ENCODE assay signal across 8 mouse cellular contexts in the genomic region with DNA sequence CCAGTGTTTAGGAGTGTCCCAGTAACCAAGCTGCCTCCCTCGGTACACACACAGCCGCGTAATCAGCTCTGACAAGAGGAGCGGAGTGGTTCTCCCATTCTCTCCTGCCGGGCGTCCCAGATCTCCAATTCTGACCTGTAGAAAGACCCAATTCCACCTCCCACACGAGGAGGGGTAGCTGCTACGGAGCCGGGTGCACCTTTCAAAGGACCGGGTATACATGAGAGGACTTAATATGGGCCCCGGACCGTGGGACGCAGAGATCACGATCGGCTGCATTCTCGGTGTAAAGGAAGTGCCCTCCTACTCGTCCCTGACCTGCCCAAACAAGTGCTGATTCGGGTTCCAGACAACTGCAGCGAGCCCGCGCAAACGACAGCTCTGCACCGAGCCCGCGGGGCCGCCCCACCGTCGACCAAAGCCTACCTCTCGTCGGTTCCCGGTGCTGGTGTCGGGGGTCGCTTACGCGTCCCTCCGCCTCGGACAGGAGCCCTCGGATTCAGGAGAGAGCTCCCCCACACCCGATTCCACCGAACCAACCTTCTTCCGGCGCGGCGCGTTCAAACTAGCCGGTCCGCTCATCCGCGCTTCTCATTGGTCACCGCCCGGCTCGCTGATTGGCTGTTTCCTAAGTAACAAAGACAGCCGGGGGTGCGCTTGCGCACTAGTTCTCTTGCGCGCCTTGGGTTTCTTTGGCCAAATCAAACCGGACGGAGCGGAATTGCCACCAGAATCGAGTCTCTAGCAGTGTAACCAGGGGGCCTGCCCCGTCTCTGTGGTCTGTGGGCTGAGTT. TPM values are rescaled to one million over a fixed set of nuclear protein-coding genes. Genes with fewer than 3 reads are reported as not detected.
DNase-seq lines count a peak whose midpoint lies in the region; ATAC-seq and TF ChIP-seq lines count a peak whose summit lies in the region.

A gene (minus strand): TSS at position 568 of the 794 bp plus-strand sequence.

- peaks cover 24% of the 10 kb centered on the region for H3K4me1 ChIP-seq in G1E (ENCODE audit: insufficient read depth, low read depth, low read length)
- H3K4me1 ChIP-seq in forebrain, embryonic 16.5 days (replicated peaks; ENCODE audit: control insufficient read depth, insufficient read depth, low read length) = peaks cover 11% of the 10 kb centered on the region
- peaks cover 9% of the 10 kb centered on the region; the same call in 1 of the 2 replicates for H3K4me1 ChIP-seq in lung, embryonic 14.5 days (ENCODE audit: insufficient read depth)
- peaks cover 5% of the 10 kb centered on the region for H3K4me1 ChIP-seq in olfactory bulb, adult 2 months (ENCODE audit: control insufficient read depth, insufficient read depth, low read length)
- peaks cover 7% of the 10 kb centered on the region for H3K4me1 ChIP-seq in thymus, adult 2 months (replicated peaks; ENCODE audit: control insufficient read depth, insufficient read depth, low read length)

- intact Hi-C loops in heart, postnatal 36 days (cut with DNase I) = no loop called here

- under 1% methylated on average over 62 of the region's 62 CpGs for WGBS in forebrain, embryonic 16.5 days
- under 1% methylated on average over 62 of the region's 62 CpGs for WGBS in lung, embryonic 14.5 days
- WGBS in olfactory bulb, adult 2 months = under 1% methylated on average over 62 of the region's 62 CpGs
- under 1% methylated on average over 62 of the region's 62 CpGs for WGBS in thymus, adult 2 months

- no peaks in the 10 kb centered on the region for H3K9me3 ChIP-seq in G1E (replicated peaks)
- no peaks in the 10 kb centered on the region for H3K9me3 ChIP-seq in forebrain, embryonic 16.5 days (ENCODE audit: control insufficient read depth, low read length)
- H3K9me3 ChIP-seq in lung, embryonic 14.5 days (ENCODE audit: low read depth, low read length) = no peaks in the 10 kb centered on the region

- H3K27me3 ChIP-seq in G1E (ENCODE audit: insufficient read depth, low read length) = peaks cover 7% of the 10 kb centered on the region; the same call in 1 of the 2 replicates
- H3K27me3 ChIP-seq in forebrain, embryonic 16.5 days (replicated peaks; ENCODE audit: control insufficient read depth, insufficient read depth, low read length) = no peaks in the 10 kb centered on the region
- no peaks in the 10 kb centered on the region for H3K27me3 ChIP-seq in lung, embryonic 14.5 days (ENCODE audit: insufficient read depth, low read length)
- no peaks in the 10 kb centered on the region for H3K27me3 ChIP-seq in thymus, adult 2 months (ENCODE audit: control insufficient read depth, insufficient read depth, low read length)

- H3K27ac ChIP-seq in forebrain, embryonic 16.5 days (ENCODE audit: low read length) = peak within 1 kb of the TSS; percentile 76
- H3K27ac ChIP-seq in layer of hippocampus, adult 2 months = peak within 1 kb of the TSS; percentile 77
- peak within 1 kb of the TSS; percentile 97 for H3K27ac ChIP-seq in lung, embryonic 14.5 days (ENCODE audit: low read depth)
- no peak within 1 kb of the TSS for H3K27ac ChIP-seq in olfactory bulb, adult 2 months (ENCODE audit: insufficient read depth, low read depth, low read length)
- H3K27ac ChIP-seq in thymus, adult 2 months (ENCODE audit: control insufficient read depth, insufficient read depth, low read length) = peak within 1 kb of the TSS; percentile 36; the same call in 1 of the 2 replicates

- ATAC-seq in G1E (ENCODE audit: extremely low read depth, insufficient number of reproducible peaks, low FRiP score, poor library complexity, severe bottlenecking) = peak; percentile 85
- peak; percentile 95 for ATAC-seq in forebrain, embryonic 16.5 days
- ATAC-seq in lung, embryonic 14.5 days (ENCODE audit: insufficient read depth) = peak; percentile 97

- DNase-seq in G1E (ENCODE audit: low spot score) = peak; percentile 95
- peak; percentile 92 to 95 for DNase-seq in cerebellum, adult 18-20 months
- peak; percentile 89 to 90 for DNase-seq in heart, postnatal 36 days
- DNase-seq in layer of hippocampus, adult 2 months (ENCODE audit: low spot score in 2 of 2) = peak; percentile 89 to 93
- DNase-seq in lung, embryonic 14.5 days = peak; percentile 100
- DNase-seq in thymus, adult 2 months = peak; percentile 93

- H3K36me3 ChIP-seq in G1E (replicated peaks) = peaks cover 32% of the 10 kb centered on the region
- H3K36me3 ChIP-seq in forebrain, embryonic 16.5 days (ENCODE audit: control insufficient read depth, insufficient read depth) = no peaks in the 10 kb centered on the region
- H3K36me3 ChIP-seq in lung, embryonic 14.5 days (ENCODE audit: insufficient read depth) = peaks cover 14% of the 10 kb centered on the region
- no peaks in the 10 kb centered on the region for H3K36me3 ChIP-seq in thymus, adult 2 months (ENCODE audit: control insufficient read depth, insufficient read depth, low read length)

- no peak for TF ChIP-seq CTCF in G1E (IDR thresholded peaks at IDR 0.05; ENCODE audit: low read depth, low read length)
- TF ChIP-seq CTCF in layer of hippocampus, adult 2 months (conservative IDR thresholded peaks at IDR 0.05) = no peak
- no peak for TF ChIP-seq CTCF in lung, embryonic 14.5 days (IDR thresholded peaks at IDR 0.05; ENCODE audit: low read depth)
- no peak for TF ChIP-seq CTCF in olfactory bulb, adult 2 months (IDR thresholded peaks at IDR 0.05; ENCODE audit: insufficient read depth, low read depth, low read length)
- peak; percentile 51; the same call in 1 of the 2 replicates for TF ChIP-seq CTCF in thymus, adult 2 months (IDR thresholded peaks at IDR 0.05; ENCODE audit: borderline replicate concordance, control insufficient read depth, extremely low read depth, insufficient read depth, low read length, poor library complexity)

- H3K9ac ChIP-seq in forebrain, embryonic 16.5 days (replicated peaks; ENCODE audit: low read depth, low read length) = peak within 1 kb of the TSS; percentile 55
- H3K9ac ChIP-seq in lung, embryonic 14.5 days = peak within 1 kb of the TSS; percentile 78

- H3K4me3 ChIP-seq in G1E (ENCODE audit: low read depth, low read length) = peak within 1 kb of the TSS; percentile 96
- H3K4me3 ChIP-seq in forebrain, embryonic 16.5 days (replicated peaks; ENCODE audit: low read length) = peak within 1 kb of the TSS; percentile 50
- H3K4me3 ChIP-seq in layer of hippocampus, adult 2 months = peak within 1 kb of the TSS; percentile 67
- peak within 1 kb of the TSS; percentile 82 for H3K4me3 ChIP-seq in lung, embryonic 14.5 days (ENCODE audit: low read depth, low read length)
- peak within 1 kb of the TSS; percentile 57 for H3K4me3 ChIP-seq in olfactory bulb, adult 2 months (ENCODE audit: insufficient read depth, low read depth, low read length)
- peak within 1 kb of the TSS; percentile 76 for H3K4me3 ChIP-seq in thymus, adult 2 months (ENCODE audit: control insufficient read depth, insufficient read depth, low read length)

- peak within 1 kb of the TSS; percentile 58 for H3K4me2 ChIP-seq in forebrain, embryonic 16.5 days (ENCODE audit: low read length)
- peak within 1 kb of the TSS; percentile 60 for H3K4me2 ChIP-seq in lung, embryonic 14.5 days

- no peak for TF ChIP-seq POLR2A in olfactory bulb, adult 2 months (IDR thresholded peaks at IDR 0.05; ENCODE audit: insufficient read depth, low read depth, low read length)
- peak; percentile 57 for TF ChIP-seq POLR2A in thymus, adult 2 months (IDR thresholded peaks at IDR 0.05; ENCODE audit: control insufficient read depth, extremely low read depth, insufficient read depth, low read length, poor library complexity)

RNA-seq across cellular contexts. Expression of the gene that starts here (rescaled TPM):
- total RNA-seq in G1E (2014; fragmentation: Nextera tagmentation) (58.4 and 76.2 TPM in 2 replicates), G1E (2017) (25.5 and 28.1 TPM in 2 replicates)
- polyA plus RNA-seq in G1E (2012) = 35.3 and 42.6 TPM in 2 replicates
- polyA plus RNA-seq in forebrain, embryonic 16.5 days (2015; fragmentation: Nextera tagmentation; extraction: Ambion mirVana) = 3.0 and 4.1 TPM in 2 replicates
- total RNA-seq in heart, postnatal 36 days (2021) = under 1 TPM; 0.42 to 0.79 TPM
- under 1 TPM; 0.27 to 0.74 TPM for total RNA-seq in layer of hippocampus, adult 2 months (2021)
- 11.7 and 13.3 TPM in 2 replicates for polyA plus RNA-seq in lung, embryonic 14.5 days (2014; fragmentation: Nextera tagmentation; extraction: Ambion mirVana)
- not detected in 2 replicates for polyA plus RNA-seq in olfactory bulb, adult 2 months (2012; ENCODE audit: insufficient read depth, insufficient read length, low replicate concordance, missing spikeins)
- 45.1 and 60.0 TPM in 2 replicates for polyA plus RNA-seq in thymus, adult 2 months (2012; rRNA removed)

Comparison
In these comparisons a context has a peak if more than half of its experiments do, and no peak if none do; other contexts are left out.
1. RNA of the gene that starts here (total RNA-seq): 25.5 to 76.2 TPM in G1E; 0.42 to 0.79 TPM in heart, postnatal 36 days and 0.27 to 0.74 TPM in layer of hippocampus, adult 2 months; every median in the first group is over 10 times any median in the second.
2. Peak in DNase-seq in heart, postnatal 36 days; RNA of the gene not detected or under 1 TPM.
3. Peak in DNase-seq, H3K4me3 ChIP-seq and H3K27ac ChIP-seq in layer of hippocampus, adult 2 months; RNA of the gene not detected or under 1 TPM.
4. Peak in every context shown above with its lines, with median percentiles within 50 percentile points of each other: ATAC-seq, DNase-seq and H3K4me3 ChIP-seq.